Mouse (Mus musculus) ES-Bruce4 (cell line): ENCODE measurements around the gene Cnbp.

Experiments
- CTCF ChIP-seq: IDR thresholded peaks from one replicate; pipeline ENCODE4 v1.8.1; 2011; ENCODE audit warnings: low read depth, low read length
- EP300 ChIP-seq: IDR thresholded peaks from 2 replicates; pipeline ENCODE4 v1.6.1; 2011; ENCODE audit warnings: low read depth, low read length; ENCODE audit not compliant: insufficient read depth
- POLR2A ChIP-seq: IDR thresholded peaks from one replicate; pipeline ENCODE4 v1.8.1; 2011; ENCODE audit warnings: low read length; ENCODE audit not compliant: insufficient read depth

- no peak for TF ChIP-seq POLR2A
- no peak for TF ChIP-seq CTCF
- no peak for TF ChIP-seq EP300
These were observed 55.3 kb downstream of the Cnbp start for GRCm38 (mm10) chr6:87795385-87796150.
